Mouse (Mus musculus) kidney, postnatal 25 days (tissue): ENCODE data around the gene Emc3.

Source experiments
- DNase-seq, 2 experiments: peaks; one replicate each; pipeline ENCODE4 v3.0.0; 2021; ENCODE audit warnings: mixed read lengths in 2 of 2

The Emc3 gene

DNA sequence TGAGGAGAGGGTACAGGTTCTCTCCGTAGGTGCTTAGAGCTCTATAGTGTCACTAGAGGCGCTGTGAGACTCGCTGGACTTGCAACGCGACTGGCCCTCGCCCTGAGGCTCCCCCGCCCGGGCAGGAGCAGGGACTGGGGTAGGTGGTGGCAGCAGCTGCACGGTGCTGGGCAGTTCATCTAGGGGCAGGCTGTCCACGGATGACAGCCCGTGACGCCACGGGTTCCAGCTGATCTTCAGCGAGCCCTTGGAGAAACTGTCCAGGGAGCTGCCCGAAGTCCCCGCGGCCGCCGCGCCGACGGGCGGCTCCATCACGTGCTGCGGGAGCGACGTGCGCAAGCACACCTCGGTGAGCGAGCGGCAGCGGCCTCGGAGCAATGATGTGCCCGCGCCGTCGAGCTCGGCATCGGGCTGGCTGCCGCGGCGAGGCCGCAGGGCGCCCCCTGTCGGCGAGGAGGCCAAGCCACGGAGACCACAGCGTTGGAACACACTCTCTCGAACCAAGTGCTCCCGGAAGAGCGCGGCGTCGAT lies 37.1 kb downstream of the Emc3 start:
- DNase-seq = peak; percentile 79 to 90

DNA sequence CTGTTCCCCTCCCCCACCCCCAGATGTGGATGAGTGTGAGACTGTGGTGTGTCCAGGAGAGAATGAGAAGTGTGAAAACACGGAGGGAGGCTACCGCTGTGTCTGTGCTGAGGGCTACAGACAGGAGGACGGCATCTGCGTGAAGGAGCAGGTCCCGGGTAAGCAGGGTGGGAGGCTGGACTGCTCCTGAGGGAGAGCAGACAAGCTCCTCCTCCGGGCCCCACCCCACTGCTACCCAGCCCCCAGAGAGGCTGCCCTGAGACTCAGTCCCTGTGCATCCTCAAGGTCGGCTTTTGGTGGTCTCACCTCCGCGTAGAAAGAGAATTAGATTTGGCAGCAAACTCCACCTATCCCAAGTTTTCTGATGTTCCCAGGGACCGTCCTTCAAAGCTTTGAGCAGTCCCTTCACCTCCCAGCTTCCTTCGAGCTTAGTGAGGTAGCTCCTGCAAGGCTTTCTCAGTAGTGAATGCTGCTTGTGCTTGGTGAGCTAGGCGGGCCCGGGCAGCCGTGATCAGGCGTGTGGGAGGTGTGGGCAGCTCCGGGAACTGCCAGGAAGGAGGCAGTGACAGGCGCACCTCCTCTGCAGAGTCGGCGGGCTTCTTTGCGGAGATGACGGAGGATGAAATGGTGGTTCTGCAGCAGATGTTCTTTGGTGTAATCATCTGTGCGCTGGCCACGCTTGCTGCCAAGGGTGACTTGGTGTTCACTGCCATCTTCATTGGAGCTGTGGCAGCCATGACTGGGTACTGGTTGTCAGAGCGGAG lies 39.2 kb downstream of the Emc3 start:
- DNase-seq = no peak

DNA sequence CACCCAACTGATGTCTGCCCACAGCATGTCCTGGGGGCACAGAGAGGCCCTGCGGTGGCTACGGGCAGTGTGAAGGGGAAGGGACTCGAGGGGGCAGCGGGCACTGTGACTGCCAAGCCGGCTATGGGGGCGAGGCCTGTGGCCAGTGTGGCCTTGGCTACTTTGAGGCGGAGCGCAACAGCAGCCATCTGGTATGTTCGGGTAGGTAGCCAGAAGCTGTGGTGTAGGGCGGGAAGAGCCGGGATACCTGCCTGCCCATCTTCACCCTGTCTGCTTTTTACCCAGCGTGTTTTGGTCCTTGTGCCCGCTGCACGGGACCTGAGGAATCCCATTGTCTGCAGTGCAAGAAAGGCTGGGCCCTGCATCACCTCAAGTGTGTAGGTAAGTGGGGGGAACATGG lies 42.0 kb downstream of the Emc3 start:
- no peak for DNase-seq

DNA sequence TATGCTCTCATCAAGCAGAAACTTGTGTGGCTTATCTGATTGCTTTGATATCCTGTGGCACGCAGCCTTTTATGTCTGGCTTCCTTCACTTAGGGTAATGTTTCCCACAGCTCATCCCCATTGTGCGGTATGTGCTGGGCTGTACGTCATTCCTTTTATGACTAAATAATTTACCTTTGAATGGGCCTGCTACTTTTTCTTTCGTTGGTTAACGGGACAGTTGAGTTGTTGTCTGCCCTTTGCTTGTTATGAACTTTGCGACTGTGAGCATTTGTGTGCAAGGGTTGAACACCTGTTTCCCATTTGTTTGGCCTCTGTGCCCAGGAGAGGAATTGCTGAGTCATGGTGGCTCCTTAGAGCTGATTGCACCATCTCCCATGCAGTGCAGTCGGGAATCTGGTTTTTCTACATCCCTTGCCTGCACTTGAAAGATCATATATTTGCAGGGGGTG lies 44.3 kb downstream of the Emc3 start:
- peak; percentile 45 to 71 for DNase-seq

DNA sequence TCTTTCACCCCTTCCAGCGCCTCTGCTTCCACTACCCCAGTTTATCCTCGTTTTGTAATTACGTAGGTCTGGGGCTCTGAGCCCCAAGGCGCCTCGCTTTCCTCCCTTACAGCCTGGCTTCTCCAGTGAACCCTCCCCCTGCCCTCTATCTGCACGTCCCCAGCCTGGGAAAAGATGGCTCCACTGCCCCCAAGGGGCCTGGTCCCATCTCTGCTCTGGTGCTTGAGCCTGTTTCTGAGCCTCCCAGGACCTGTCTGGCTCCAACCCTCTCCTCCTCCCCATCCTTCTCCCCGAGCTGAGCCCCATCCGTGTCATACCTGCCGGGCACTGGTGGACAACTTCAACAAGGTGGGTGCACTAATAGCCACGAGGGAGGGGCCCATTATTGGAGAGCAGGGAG lies 47.7 kb downstream of the Emc3 start:
- DNase-seq = peak in 1 of 2 experiments; percentile 60

DNA sequence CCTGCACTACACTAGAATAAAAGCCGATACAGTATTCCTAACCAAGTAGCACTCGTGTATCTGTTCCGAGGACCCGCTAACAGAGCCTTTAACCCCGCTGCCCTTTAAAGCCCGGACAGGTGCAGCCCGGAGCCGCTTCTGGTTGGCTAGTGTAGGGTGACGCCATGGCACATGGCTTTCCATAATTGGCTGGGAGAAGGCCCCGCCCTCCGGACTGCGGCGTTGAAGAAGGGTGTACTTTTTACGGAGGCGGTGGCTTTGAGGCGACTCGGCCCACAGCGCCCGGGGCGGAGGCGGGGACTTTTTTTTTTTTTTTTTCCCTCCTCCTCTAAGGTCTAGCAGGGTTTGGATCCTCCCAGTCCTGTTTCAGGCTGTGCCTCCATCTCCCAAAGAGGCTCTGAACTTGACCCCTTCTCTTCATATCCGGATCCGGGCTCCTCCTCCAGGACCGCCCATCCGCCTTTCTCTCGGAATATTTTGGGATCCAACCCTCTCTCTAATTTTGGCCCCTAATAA lies 48.3 kb downstream of the Emc3 start, which contains the start of gene Creld1:
Creld1 (plus strand) TSS at position 198 of the 516 bp plus-strand sequence.
- peak; percentile 98 to 99 for DNase-seq

DNA sequence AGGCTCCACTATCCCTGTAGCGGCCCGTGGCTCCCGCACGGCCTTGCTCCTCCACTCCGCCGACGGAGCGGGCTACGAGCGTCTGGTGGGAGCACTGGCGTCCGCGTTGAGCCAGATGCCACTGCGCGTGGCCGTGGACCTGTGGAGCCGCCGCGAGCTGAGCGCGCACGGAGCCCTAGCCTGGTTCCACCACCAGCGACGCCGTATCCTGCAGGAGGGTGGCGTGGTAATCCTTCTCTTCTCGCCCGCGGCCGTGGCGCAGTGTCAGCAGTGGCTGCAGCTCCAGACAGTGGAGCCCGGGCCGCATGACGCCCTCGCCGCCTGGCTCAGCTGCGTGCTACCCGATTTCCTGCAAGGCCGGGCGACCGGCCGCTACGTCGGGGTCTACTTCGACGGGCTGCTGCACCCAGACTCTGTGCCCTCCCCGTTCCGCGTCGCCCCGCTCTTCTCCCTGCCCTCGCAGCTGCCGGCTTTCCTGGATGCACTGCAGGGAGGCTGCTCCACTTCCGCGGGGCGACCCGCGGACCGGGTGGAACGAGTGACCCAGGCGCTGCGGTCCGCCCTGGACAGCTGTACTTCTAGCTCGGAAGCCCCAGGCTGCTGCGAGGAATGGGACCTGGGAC lies 48.9 kb downstream of the Emc3 start:
- peak; percentile 43 to 70 for DNase-seq

DNA sequence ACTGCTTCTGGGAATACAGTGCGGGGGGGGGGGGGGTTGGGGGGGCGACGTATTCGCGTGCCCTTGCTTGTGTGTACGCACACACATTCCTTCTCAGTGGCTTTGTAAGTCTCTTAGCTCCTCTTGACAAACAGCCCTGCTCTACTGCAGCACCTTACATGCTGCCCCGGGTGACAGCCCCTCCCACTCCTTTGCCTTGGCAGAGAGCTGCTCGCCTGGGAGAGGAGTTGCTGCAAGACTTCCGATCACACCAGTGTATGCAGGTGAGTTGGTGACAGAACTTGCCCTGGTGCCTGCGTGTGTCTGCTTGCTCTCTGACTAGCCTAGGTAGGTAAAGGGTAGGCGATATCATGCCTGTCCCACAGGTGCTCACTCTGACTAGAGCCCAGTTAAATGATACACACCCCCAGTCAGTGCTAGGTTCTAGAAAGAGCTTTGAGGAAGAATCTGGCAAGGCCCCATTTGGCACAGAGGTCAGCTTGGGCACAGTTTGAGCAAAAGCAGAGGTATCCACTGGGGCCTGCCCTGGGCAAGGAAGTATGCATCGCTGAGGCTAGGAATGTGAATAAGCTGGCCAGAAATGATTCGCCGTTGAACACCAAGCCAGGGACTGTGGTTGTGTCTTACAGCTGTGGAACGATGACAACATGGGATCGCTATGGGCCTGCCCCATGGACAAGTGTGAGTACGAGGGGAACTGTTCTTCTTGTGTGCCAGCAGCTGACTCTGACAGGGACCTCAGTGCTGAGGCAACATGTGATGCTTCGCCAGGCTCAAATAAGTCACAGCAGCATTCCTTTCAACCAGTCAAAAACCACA lies 50.7 kb downstream of the Emc3 start:
- DNase-seq = peak; percentile 47 to 72

DNA sequence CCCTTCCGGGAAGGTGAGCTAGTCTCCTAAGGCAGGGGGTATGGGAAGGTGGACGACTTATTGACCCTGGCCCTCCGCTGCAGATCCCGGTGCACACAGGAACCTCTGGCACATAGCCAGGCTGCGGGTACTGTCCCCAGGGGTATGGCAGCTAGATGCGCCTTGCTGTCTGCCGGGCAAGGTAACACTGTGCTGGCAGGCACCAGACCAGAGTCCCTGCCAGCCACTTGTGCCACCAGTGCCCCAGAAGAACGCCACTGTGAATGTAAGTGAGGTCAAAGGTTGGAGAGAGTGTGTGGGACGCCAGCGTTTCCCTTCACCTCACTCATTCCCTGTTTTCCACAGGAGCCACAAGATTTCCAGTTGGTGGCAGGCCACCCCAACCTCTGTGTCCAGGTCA lies 52.5 kb downstream of the Emc3 start:
- DNase-seq = peak in 1 of 2 experiments; percentile 74

DNA sequence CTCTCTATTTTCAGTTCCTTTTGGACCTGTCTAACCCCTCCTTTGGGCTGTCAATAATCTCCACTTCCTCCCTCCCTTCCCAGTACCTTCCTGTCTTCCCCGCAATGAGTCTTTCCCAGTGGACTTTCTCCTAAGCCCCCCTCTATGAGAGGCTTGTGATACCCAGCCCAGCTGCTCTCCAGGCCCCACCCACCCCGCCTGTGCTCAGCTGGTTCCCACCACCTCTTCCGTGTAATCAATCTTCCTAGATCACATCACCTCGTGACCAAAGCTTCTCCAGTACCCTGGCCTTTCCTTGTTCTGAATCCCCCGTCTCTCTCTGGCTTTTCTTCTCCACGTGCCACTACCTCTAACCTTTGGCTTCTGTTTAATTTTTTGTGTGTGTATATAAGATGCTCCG lies 54.1 kb downstream of the Emc3 start:
- no peak for DNase-seq

DNA sequence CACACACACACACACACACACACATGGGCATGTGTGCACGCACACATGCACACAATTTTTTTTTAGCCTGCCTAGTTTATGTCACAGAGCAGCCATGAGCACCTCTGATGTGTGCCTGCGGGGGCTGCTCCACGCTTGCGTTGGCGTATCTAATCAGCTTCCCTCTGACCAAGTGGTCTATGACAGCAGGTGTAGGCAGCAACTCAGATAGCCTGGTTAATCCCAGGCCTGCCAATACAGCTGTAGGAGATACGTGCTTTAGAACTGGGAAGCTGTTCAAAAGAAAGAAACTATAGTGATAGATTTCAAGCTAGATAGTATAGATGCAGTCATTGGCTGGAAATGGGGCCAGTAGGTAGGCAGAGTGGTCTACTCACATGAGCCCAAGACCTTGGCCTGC lies 57.7 kb downstream of the Emc3 start:
- DNase-seq = no peak

DNA sequence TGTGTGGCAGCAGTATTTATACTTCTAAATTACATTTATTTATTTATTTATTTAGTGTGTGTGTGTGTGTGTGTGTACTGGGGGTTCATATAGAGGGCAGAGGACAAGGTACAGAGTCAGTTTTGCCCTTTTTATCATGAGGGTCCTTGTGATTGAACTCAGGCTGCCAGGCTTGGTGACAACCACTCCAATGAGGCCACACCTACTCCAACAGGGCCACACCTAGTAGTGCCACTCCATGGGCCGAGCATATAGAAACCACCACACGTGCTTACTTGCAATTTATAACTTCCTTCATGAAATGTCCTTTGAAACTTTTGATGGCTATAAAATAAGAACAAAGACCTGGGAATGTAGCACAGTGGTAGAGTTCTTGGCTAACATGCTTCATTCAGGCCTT lies 58.2 kb downstream of the Emc3 start:
- DNase-seq = no peak

DNA sequence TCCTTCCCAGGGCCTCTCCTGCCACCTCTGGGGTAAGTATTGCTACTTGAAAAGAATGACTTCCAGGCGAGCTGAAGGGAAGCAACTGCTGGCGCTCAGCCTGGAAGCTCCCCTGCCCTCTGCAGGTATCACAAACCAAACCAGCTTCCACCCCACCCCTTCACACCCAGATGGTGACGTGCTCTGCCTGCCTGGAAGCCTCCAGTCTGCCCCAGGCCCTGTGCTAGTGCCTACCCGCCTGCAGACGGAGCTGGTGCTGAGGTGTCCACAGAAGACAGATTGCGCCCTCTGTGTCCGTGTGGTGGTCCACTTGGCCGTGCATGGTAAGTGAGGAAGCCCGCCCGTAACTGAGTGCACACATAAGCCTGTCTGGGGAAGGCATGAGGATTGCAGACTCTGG lies 59.4 kb downstream of the Emc3 start:
- no peak for DNase-seq

DNA sequence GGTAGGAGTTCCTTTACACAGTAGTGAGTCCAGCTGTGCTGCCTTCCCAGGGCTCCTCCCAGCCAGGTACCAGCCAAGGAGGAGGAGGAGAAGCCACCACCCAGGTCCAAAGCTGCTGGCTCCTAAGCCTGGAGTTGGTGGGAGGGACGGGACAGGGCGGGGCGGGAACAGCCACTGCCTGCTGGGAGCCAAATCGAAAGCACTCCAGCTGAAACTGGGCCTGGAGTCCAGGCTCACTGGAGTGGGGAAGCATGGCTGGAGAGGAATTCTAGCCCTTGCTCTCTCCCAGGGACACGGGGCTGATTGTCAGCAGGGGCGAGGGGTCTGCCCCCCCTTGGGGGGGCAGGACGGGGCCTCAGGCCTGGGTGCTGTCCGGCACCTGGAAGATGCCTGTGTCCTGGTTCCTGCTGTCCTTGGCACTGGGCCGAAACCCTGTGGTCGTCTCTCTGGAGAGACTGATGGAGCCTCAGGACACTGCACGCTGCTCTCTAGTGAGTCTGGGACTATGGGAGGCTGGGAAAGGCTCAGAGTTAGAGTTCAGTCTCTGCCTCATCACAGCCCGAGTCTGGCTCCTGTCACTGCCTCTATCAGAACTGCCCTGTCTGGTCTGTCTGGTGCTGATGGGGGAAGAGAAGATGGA lies 60.0 kb downstream of the Emc3 start, which contains the start of gene Il17rc:
Il17rc (plus strand) TSS at position 131 of the 640 bp plus-strand sequence.
- peak; percentile 75 to 92 for DNase-seq

DNA sequence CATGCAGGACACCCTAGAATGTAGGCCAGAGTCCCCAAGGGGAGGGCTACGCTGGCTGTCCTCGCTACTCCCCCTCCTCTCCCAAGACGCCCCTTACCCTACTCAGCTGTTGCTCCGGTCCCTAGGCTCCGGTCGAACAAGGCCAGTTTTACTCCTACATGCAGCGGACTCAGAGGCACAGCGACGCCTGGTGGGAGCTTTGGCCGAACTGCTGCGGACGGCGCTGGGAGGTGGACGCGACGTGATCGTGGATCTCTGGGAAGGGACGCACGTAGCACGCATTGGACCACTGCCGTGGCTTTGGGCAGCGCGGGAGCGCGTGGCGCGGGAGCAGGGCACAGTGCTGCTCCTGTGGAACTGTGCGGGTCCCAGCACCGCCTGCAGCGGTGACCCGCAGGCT lies 62.0 kb downstream of the Emc3 start:
- DNase-seq = peak; percentile 87 to 88

DNA sequence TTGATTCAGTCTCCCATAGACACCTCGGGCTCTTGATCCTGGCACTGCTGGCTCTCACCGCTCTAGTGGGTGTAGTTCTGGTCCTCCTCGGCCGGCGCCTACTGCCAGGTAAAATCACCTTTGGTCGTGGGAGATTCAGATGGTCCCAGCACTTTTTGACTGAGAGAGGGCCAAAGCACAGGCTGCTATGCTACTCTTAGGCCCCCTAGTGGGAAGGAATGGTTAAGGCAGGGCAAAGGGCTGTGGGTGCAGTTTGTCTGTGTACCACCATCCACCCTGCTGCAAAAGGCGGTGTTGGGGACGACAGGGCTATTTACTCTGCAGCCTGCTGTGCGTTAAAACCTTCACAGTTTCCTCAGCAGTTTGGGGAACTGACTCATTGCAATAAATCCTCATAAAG lies 62.4 kb downstream of the Emc3 start:
- DNase-seq = peak; percentile 84 to 87

DNA sequence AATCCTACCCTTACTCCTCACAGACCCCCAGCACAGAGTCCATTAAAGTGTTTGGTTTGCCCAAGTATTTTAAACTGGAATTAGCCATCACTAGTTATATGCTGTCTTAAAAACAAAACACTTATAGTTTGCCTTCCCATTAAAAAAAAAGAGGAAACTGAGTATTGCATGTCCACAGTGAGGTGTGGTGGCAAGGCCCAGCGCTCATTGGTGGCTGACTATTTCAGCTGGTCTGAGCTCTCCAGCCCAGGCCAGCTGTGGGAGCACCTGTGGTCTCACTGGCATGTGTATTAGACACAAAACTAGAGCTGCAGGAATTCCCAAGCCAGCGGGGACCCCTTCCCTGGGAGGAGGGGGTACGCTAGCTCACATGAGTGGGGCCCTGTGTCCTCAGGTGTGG lies 62.9 kb downstream of the Emc3 start:
- DNase-seq = no peak

DNA sequence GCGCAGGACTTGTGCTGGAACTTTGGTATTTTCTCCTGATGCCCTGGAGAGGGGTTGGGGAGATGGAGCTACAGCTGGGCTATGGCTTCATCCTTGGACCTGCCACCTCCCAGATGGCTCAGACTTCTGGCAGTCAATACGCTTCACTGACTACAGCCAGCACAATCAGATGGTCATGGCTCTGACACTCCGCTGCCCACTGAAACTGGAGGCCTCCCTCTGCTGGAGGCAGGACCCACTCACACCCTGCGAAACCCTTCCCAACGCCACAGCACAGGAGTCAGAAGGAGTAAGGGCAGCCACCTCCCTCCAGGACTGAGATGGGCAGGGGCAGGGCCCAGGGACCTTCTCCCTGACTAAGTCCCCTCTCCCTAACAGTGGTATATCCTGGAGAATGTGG lies 65.8 kb downstream of the Emc3 start:
- peak in 1 of 2 experiments; percentile 49 for DNase-seq
